Mouse (Mus musculus) stomach, embryonic 14.5 days (tissue): ENCODE measurements around the gene Pcyt1a. TPM values are rescaled to one million over a fixed set of nuclear protein-coding genes. Genes with fewer than 3 reads are reported as not detected.

ENCODE experiments used
- ATAC-seq: fragments of 200-750 bp; cut with Nextera tagmentation; 2 replicates; pipeline ENCODE4 v1.8.0; 2017; ENCODE audit warnings: low read depth, moderate TSS enrichment; ENCODE audit not compliant: insufficient number of reproducible peaks, insufficient read depth, low FRiP score
- H3K27ac ChIP-seq: fragments of 300-500 bp; sonication (generic); 2 replicates; pipeline ENCODE4 v1.5.1; 2014; ENCODE audit warnings: mild to moderate bottlenecking, low read length, moderate library complexity, mixed read lengths
- H3K27me3 ChIP-seq: fragments of 300-500 bp; sonication (generic); 2 replicates; pipeline ENCODE4 v1.6.1; 2014; ENCODE audit warnings: low read length, control low read depth, mixed read lengths; ENCODE audit not compliant: control insufficient read depth, insufficient read depth
- H3K36me3 ChIP-seq: fragments of 300-500 bp; sonication (generic); 2 replicates; pipeline ENCODE4 v1.6.1; 2014; ENCODE audit warnings: mild to moderate bottlenecking, control low read depth, low read length, moderate library complexity, mixed read lengths; ENCODE audit not compliant: control insufficient read depth, insufficient read depth
- H3K4me1 ChIP-seq: fragments of 300-500 bp; sonication (generic); 2 replicates; pipeline ENCODE4 v1.6.1; 2014; ENCODE audit warnings: low read length, control low read depth, mixed read lengths; ENCODE audit not compliant: control insufficient read depth, insufficient read depth
- H3K4me2 ChIP-seq: fragments of 300-500 bp; sonication (generic); replicated peaks from 2 replicates; pipeline ENCODE4 v1.6.1; 2014; ENCODE audit warnings: low read depth, low read length, control low read depth
- H3K4me3 ChIP-seq: fragments of 300-500 bp; sonication (generic); 2 replicates; pipeline ENCODE4 v1.5.1; 2014; ENCODE audit warnings: low read depth, low read length, control low read depth
- H3K9ac ChIP-seq: fragments of 300-500 bp; sonication (generic); replicated peaks from 2 replicates; pipeline ENCODE4 v1.6.1; 2014; ENCODE audit warnings: low read depth, mild to moderate bottlenecking, control low read depth, low read length, moderate library complexity, mixed read lengths
- H3K9me3 ChIP-seq: fragments of 300-500 bp; sonication (generic); 2 replicates; pipeline ENCODE4 v1.6.1; 2016; ENCODE audit warnings: low read depth, low read length, control low read depth; ENCODE audit not compliant: control insufficient read depth
- WGBS: fragments of 180-500 bp; shearing (Covaris S2); extraction: QIAGEN DNeasy Blood & Tissue Kit; methylation state at CpG from one replicate; pipeline ENCODE4 v1.1.7; 2014; 5-methylcytosine and 5-hydroxymethylcytosine counted together
- polyA plus RNA-seq: library from polyadenylated mRNA; unstranded; fragments of >200 nt; fragmentation: Nextera tagmentation; extraction: Ambion mirVana; gene quantifications from 2 replicates; pipeline ENCODE4 v1.2.1, GENCODE M21; 2014

Gene Pcyt1a
- polyA plus RNA-seq, 1 experiment from 2014 or later, result 40.3 TPM

GRCm38 (mm10) chr16:32469404-32470105, 38.8 kb downstream of the Pcyt1a start:
- no peak overlapping the region for H3K9ac ChIP-seq
- H3K4me1 ChIP-seq, result no peaks in the 10 kb centered on the region
- WGBS, result 72% methylated on average over 5 of the region's 5 CpGs
- no peak overlapping the region for H3K4me3 ChIP-seq
- H3K27ac ChIP-seq, result no peak overlapping the region
- ATAC-seq, result no peak
- H3K36me3 ChIP-seq, result peaks cover 7% of the 10 kb centered on the region; the same call in 1 of the 2 replicates
- no peaks in the 10 kb centered on the region for H3K27me3 ChIP-seq
- no peaks in the 10 kb centered on the region for H3K9me3 ChIP-seq
- no peak overlapping the region for H3K4me2 ChIP-seq

- H3K9me3 ChIP-seq, result no peaks in the 10 kb centered on the region
- H3K4me3 ChIP-seq, result no peak overlapping the region
- no peak overlapping the region for H3K27ac ChIP-seq
- H3K4me2 ChIP-seq, result no peak overlapping the region
- WGBS, result 69% methylated on average over 7 of the region's 7 CpGs
- ATAC-seq, result no peak
- no peaks in the 10 kb centered on the region for H3K27me3 ChIP-seq
- no peak overlapping the region for H3K9ac ChIP-seq
- H3K4me1 ChIP-seq, result no peaks in the 10 kb centered on the region
- peaks cover 7% of the 10 kb centered on the region; the same call in 1 of the 2 replicates for H3K36me3 ChIP-seq
These were observed 41.7 kb downstream of the Pcyt1a start for GRCm38 (mm10) chr16:32472276-32473015.

GRCm38 (mm10) chr16:32477315-32477714, 46.6 kb downstream of the Pcyt1a start:
- Histone ChIP-seq H3K4me2 (no peak overlapping the region), H3K27ac (no peak overlapping the region), H3K4me3 (no peak overlapping the region), H3K27me3 (no peaks in the 10 kb centered on the region), H3K4me1 (no peaks in the 10 kb centered on the region), H3K9me3 (no peaks in the 10 kb centered on the region), H3K9ac (no peak overlapping the region), H3K36me3 (no peaks in the 10 kb centered on the region)
- 78% methylated on average over 6 of the region's 6 CpGs for WGBS
- ATAC-seq, result no peak

GRCm38 (mm10) chr16:32479415-32479814, 48.7 kb downstream of the Pcyt1a start:
- Histone ChIP-seq H3K4me3 (no peak overlapping the region), H3K4me1 (no peaks in the 10 kb centered on the region), H3K36me3 (no peaks in the 10 kb centered on the region), H3K27me3 (no peaks in the 10 kb centered on the region), H3K9me3 (no peaks in the 10 kb centered on the region), H3K4me2 (no peak overlapping the region), H3K27ac (no peak overlapping the region), H3K9ac (no peak overlapping the region)
- ATAC-seq, result no peak
- 63% methylated on average over 2 of the region's 2 CpGs for WGBS

- H3K9me3 ChIP-seq, result no peaks in the 10 kb centered on the region
- H3K4me3 ChIP-seq, result no peak overlapping the region
- H3K4me2 ChIP-seq, result no peak overlapping the region
- H3K27me3 ChIP-seq, result no peaks in the 10 kb centered on the region
- H3K36me3 ChIP-seq, result no peaks in the 10 kb centered on the region
- H3K9ac ChIP-seq, result no peak overlapping the region
- H3K27ac ChIP-seq, result no peak overlapping the region
- WGBS, result 17% methylated on average over 7 of the region's 7 CpGs
- no peaks in the 10 kb centered on the region for H3K4me1 ChIP-seq
- ATAC-seq, result peak; percentile 11; the same call in 1 of the 2 replicates
These were observed 53.7 kb downstream of the Pcyt1a start for GRCm38 (mm10) chr16:32484431-32484871.

GRCm38 (mm10) chr16:32485209-32485608, 54.5 kb downstream of the Pcyt1a start:
- H3K27ac ChIP-seq, result no peak overlapping the region
- no peaks in the 10 kb centered on the region for H3K36me3 ChIP-seq
- H3K4me1 ChIP-seq, result no peaks in the 10 kb centered on the region
- WGBS, result 44% methylated on average over 2 of the region's 2 CpGs
- no peak overlapping the region for H3K4me2 ChIP-seq
- H3K9me3 ChIP-seq, result no peaks in the 10 kb centered on the region
- H3K9ac ChIP-seq, result no peak overlapping the region
- ATAC-seq, result no peak
- H3K27me3 ChIP-seq, result no peaks in the 10 kb centered on the region
- no peak overlapping the region for H3K4me3 ChIP-seq

GRCm38 (mm10) chr16:32486046-32486445, 55.3 kb downstream of the Pcyt1a start:
- H3K9ac ChIP-seq, result no peak overlapping the region
- H3K4me1 ChIP-seq, result no peaks in the 10 kb centered on the region
- H3K27ac ChIP-seq, result no peak overlapping the region
- no peak overlapping the region for H3K4me2 ChIP-seq
- H3K9me3 ChIP-seq, result no peaks in the 10 kb centered on the region
- 66% methylated on average over 6 of the region's 6 CpGs for whole genome bisulfite sequencing
- H3K36me3 ChIP-seq, result no peaks in the 10 kb centered on the region
- H3K27me3 ChIP-seq, result no peaks in the 10 kb centered on the region
- ATAC-seq, result no peak
- H3K4me3 ChIP-seq, result no peak overlapping the region

GRCm38 (mm10) chr16:32487234-32488111, 56.8 kb downstream of the Pcyt1a start, which contains the start of gene Slc51a:
Slc51a (minus strand) TSS chr16:32487879.
- H3K27me3 ChIP-seq, result no peaks in the 10 kb centered on the region
- 25% methylated on average over 15 of the region's 15 CpGs for WGBS
- H3K4me3 ChIP-seq, result no peak within 1 kb of the TSS
- H3K4me2 ChIP-seq, result no peak within 1 kb of the TSS
- H3K9ac ChIP-seq, result no peak within 1 kb of the TSS
- H3K36me3 ChIP-seq, result no peaks in the 10 kb centered on the region
- H3K9me3 ChIP-seq, result no peaks in the 10 kb centered on the region
- H3K27ac ChIP-seq, result peak within 1 kb of the TSS; percentile 21; the same call in 1 of the 2 replicates
- no peaks in the 10 kb centered on the region for H3K4me1 ChIP-seq
- peak; percentile 76 for ATAC-seq
